Mouse (Mus musculus) liver, embryonic 14.5 days (tissue): Measurements from ENCODE around the gene Clmp.

Experiments
- CTCF ChIP-seq: IDR thresholded peaks from 2 replicates; pipeline ENCODE4 v1.5.1; 2016; ENCODE audit warnings: antibody characterized with exemption, low read depth, control low read depth
- EP300 ChIP-seq: IDR thresholded peaks from 2 replicates; pipeline ENCODE4 v1.6.1; 2016; ENCODE audit warnings: antibody characterized with exemption, low read depth

GRCm38 (mm10) chr9:40639536-40640187 is 46.1 kb upstream of the Clmp start:
- TF ChIP-seq CTCF = no peak
- no peak for TF ChIP-seq EP300
